Mouse (Mus musculus) lung, adult 2 months (tissue): Measurements from ENCODE around the gene Cutal.

Source experiments
- CTCF ChIP-seq: fragments of 200-500 bp; IDR thresholded peaks from 2 replicates; pipeline ENCODE4 v1.5.1; 2011; ENCODE audit warnings: mild to moderate bottlenecking, low read length, control low read depth; ENCODE audit not compliant: insufficient read depth
- POLR2A ChIP-seq: fragments of 200-500 bp; IDR thresholded peaks from 2 replicates; pipeline ENCODE4 v1.6.1; 2011; ENCODE audit warnings: low read depth, mild to moderate bottlenecking, control low read depth, low read length, borderline replicate concordance; ENCODE audit errors: extremely low read depth

DNA sequence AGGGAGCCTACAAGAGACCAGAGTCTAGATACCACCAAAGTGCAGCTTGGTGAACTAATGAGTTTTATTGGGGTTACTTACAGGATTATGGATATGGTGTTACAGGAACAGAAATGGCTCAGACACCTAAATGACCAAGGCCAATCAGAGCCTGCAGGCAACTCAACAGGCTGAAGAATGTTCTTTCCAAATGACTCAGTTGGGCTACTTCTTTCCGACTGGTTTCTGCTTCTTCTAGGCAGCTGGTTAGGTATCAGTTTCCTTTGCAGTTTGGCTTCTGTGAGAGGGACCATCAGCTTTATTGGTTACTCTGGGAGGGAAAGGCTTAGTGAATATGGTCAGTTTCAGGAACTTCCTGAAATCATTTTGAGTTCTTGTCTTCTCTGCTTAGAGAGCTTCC lies 26.5 kb upstream of the Cutal start:
- TF ChIP-seq CTCF, result no peak
- no peak for TF ChIP-seq POLR2A
